Mouse (Mus musculus): ENCODE results near the gene Dennd6a.

- TF ChIP-seq CTCF (IDR thresholded peaks at IDR 0.05; ENCODE audit: low read depth, low read length), result no peak
- TF ChIP-seq POLR2A (IDR thresholded peaks at IDR 0.05; ENCODE audit: insufficient read depth, low read length), result no peak
- TF ChIP-seq EP300 (IDR thresholded peaks at IDR 0.05; ENCODE audit: insufficient read depth, low read depth, low read length), result no peak
Measured at GRCm38 (mm10) chr14:26625301-26625700, 51.6 kb downstream of the Dennd6a start.
